Mouse (Mus musculus) layer of hippocampus, adult 9-11 months (tissue): ENCODE measurements around the gene Vipr2.
A peak's percentile ranks its signal among the peaks of the same experiment; 100 is the strongest.

ENCODE experiments used
- DNase-seq: peaks from one replicate; pipeline ENCODE4 v3.0.0; 2022

Gene Vipr2

DNA sequence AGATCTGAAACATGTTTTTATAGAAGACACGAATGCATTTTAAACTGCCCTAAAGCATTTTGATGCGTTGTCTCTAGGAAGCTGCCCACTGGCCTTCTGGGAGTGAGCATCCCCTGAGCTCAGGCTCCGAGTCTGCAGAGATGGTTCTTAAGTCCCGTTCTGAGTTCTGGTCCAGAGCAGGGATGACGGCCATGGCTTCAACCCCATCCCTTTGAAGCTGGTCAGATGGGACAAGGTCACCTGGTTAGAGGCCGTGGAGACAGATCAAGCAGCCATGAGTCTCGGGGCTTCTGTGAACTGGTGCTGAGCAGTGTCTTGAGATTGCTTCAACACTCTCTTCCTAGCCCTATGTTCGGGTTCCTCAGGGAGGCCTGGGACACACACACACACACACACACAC is 19.6 kb downstream of the Vipr2 start:
- DNase-seq = no peak

DNA sequence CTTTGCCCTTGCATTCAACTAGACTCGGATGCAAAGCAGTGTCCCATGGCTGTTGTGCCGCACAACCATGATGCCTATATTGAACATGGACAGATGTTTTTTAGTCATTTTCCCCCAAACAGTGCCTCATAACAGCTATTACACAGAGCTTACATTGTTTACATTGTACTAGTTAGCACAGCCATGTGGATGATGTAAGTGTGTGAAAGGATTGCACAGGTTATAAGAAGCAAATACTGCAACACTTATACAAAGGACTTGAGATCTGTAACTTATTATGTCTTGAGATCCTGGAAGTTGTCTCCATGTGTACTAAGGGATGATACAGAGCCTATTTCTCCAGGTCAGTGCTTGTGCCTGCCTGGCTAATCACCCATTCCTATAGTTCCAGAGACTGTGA is 24.4 kb downstream of the Vipr2 start:
- DNase-seq = no peak

- DNase-seq = no peak
These were observed 32.2 kb downstream of the Vipr2 start for GRCm38 (mm10) chr12:116109451-116110353.

DNA sequence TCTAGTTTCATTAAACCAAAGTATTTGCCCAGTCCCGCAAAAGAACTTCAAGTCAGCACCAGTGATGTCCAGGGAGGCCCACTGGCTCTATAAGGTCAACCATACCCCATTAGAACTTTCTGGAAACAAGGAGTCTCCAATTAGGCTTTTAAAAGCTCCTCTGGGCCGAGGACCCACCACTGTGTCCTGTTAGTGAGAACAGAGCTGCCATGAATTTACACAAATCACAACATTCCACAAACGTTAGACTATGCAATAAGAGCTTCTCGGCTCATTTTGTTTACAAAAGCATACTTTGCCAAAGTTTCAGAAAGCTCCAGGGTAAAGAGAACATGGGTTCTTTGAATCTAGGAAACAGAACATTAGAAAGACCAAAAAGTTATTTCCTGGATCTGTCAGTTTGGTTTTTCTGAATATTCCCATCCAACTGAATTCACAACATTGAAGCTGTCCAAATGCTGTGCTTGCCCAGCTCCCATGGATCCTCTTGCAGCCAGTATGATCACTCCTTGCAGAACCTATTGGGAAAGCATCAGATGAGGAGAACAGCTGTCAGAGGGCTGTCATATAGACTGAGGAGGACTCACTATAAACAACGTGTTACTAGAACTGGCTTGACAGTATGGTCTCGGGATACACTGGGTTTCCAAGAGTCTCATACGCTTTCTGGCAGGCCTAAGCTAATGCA is 33.6 kb downstream of the Vipr2 start:
- no peak for DNase-seq

DNA sequence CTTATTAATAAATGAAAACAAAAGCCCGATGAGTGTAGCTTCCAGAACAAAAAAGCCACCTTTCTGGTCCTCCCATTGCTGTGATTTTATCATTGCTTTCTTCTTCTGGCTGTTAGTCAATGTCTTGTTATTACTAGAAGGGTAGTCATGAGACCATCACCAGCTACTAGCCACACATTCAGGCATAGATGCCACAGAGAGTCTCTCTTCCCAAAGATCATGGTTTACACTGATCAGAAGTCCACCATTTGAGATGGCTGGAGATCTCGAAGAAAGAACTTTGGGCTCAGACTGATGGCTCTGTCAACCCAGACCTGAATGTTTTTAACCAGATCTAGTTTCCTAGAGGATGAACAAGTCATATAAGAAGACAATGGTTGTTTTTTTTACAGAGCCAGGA is 38.3 kb downstream of the Vipr2 start:
- DNase-seq = no peak

- DNase-seq = no peak
These were observed 38.9 kb downstream of the Vipr2 start for GRCm38 (mm10) chr12:116116455-116116854.

- DNase-seq = no peak
These were observed 39.9 kb downstream of the Vipr2 start for GRCm38 (mm10) chr12:116117352-116117929.

GRCm38 (mm10) chr12:116119001-116119400 is 41.5 kb downstream of the Vipr2 start:
- DNase-seq = no peak

- DNase-seq = no peak
These were observed 46.3 kb downstream of the Vipr2 start for GRCm38 (mm10) chr12:116123786-116124185.

DNA sequence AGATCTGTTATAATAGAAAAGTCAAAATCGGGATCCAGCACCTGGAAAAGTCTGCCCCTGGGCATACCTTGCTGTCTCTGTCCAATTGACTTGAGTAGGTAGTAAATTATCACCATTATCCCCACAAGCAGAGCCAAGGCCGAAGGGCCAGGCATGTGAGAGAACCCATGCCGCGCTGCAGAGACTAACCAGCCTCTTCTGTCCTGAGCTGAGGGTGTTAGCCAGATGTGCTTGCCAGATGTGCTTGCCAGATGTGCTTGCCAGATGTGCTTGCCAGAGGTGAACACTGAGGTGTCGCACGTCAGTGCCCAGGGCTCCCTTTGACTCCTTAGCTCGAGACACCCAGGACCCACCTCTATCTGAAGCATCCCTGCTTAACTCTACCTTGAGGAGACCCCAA is 53.4 kb downstream of the Vipr2 start:
- DNase-seq = no peak

DNA sequence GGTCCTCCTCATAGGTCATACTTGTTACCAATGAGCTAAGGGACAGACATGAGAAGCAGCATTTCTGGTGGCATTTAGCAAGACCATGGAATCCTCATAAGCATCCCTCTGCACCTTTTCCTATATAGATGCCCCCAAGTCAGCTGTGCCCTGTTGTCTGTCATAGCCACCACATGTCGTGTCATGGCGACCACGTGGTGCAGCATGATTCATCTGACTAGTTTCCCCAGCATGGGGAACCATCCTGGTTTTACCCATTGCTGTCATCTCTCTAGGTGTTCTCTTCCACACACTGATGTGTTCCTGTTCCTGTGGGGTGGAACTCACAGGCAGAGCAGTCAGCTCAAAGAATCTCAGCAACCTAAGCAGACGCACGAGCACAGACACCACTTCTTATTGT is 55.4 kb downstream of the Vipr2 start:
- DNase-seq = no peak

GRCm38 (mm10) chr12:116135906-116136305 is 58.4 kb downstream of the Vipr2 start:
- DNase-seq = peak; percentile 20

DNA sequence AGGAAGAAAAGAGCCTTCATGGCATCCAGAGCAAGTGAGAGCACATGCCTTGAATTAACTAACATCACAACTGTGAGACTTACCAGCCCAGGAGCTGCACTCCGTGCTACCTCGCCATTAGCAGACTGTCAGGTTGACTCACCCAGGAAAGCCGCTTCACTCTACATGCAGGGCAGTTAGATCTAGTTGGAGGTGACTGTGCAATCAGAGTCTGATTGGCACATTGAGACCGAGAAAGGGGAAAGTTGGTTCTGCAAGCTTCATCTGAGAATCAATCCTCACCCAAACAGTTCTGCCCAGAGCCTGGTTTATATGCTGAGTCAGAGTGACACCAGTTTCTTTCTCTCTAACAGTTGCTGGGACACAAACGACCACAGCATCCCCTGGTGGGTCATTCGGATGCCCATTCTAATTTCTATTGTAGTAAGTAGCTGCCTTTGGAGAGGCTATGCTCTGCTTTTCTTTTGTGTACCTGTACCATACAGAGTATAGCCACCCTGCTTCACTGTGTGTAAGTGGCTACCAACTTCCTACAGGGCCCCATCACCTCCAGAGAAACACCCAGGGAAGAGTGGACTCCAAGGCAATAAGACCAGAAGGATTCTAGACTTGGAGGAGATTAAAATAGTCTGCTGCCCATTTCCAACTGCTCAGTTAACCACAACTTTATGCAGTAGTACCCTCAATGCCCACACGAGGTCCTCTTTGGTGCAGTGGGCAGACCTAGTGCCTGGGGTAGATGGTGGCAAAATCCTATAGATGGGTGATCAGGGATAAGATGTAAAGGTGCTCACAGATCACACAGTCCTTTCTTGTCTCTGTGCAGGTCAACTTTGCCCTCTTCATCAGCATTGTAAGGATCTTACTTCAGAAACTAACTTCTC is 61.0 kb downstream of the Vipr2 start:
- no peak for DNase-seq

- DNase-seq = no peak
These were observed 63.1 kb downstream of the Vipr2 start for GRCm38 (mm10) chr12:116140605-116141004.

GRCm38 (mm10) chr12:116141816-116142215 is 64.3 kb downstream of the Vipr2 start:
- no peak for DNase-seq

GRCm38 (mm10) chr12:116142464-116142863 is 64.9 kb downstream of the Vipr2 start:
- no peak for DNase-seq

DNA sequence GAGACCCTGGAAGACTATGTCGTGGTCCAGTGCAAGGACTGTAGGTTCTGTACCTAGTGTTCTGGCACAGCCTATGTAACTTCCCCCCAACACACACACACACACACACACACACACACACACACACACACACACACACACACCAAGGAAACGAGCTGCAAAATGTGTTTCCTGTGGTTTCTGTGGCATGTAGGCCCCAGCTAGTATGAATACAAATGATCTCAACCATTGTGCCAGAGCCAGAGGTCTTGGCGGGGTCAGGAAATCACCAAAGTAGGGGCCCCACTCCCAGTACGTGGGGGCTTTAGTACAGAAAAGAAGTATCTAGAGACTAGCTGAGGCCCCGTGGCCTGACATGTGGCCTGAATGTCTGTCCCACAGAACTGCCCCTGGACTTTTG is 67.7 kb downstream of the Vipr2 start:
- no peak for DNase-seq

DNA sequence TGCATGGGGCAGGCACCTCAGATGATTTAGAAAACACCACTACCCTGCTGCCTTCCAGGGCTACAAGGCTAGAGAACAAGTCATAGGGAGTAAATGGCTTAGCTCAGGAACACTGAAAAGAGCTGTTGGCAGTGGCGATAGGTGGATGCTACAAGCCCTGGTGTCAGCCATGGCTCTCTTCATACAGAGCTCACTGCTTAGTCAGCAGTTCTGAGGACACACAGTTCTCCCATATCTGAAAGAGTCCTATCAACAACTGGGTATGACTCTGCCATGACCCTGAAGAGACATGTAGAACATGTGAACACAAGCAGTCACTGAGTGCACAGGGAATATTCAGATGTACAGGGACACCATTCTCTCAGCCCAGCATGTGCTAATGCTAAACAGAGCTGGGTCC is 68.2 kb downstream of the Vipr2 start:
- DNase-seq = no peak

- no peak for DNase-seq
These were observed 69.6 kb downstream of the Vipr2 start for GRCm38 (mm10) chr12:116146996-116147634.

GRCm38 (mm10) chr12:116152866-116153428 is 75.4 kb downstream of the Vipr2 start:
- no peak for DNase-seq

DNA sequence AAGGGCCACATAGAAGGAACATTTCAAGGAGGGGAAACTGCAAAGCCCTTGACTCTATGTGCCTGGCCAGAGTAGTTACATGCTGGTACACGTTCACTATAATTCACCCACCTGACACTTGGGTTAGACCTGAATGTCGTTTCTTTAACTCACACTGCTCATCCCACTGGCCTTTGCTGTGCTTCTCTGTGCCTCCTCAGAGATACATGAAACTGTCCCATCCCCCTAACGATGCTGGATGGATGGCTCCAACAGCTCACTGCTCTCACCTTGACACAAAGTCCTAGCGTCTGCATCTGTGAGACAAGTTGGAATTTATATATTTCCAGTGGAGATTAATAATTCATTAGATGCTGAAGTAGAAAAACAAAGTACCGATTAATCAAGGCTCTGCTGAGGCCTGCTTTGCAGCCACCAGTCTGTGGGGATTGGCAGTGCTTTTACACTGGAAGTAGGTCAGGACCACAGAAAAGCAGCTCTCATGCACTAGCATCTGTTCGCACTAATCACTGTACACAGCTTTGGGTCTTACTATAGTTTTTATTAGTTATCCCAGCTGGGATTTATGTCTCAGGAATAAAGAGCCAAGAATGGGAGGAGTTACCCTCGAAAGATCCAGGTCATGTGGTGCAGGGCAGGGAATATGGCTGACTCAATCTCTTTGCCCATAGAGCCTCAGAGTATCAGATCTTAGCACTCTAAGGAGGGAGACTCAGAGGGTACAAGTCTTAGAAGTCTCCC is 79.4 kb downstream of the Vipr2 start:
- DNase-seq = peak; percentile 8
